Mouse (Mus musculus): ENCODE measurements around the gene Rpp14. TPM values are rescaled to one million over a fixed set of nuclear protein-coding genes. Genes with fewer than 3 reads are reported as not detected.

Gene Rpp14
- total and polyA plus RNA-seq, 3 experiments, result 7.1 to 62.4 (median 11.2) TPM

GRCm38 (mm10) chr14:8102676-8103075, 22.5 kb downstream of the Rpp14 start:
- Histone ChIP-seq H3K9me3 (replicated peaks) (no peaks in the 10 kb centered on the region), H3K36me3 (replicated peaks) (peaks cover 3% of the 10 kb centered on the region), H3K4me1 (ENCODE audit: insufficient read depth, low read depth, low read length) (peaks cover 15% of the 10 kb centered on the region), H3K4me3 (ENCODE audit: low read depth, low read length) (no peak overlapping the region), H3K27me3 (ENCODE audit: insufficient read depth, low read length) (no peaks in the 10 kb centered on the region)
- no peak for DNase-seq (ENCODE audit: low spot score)
- TF ChIP-seq TAL1 (conservative IDR thresholded peaks at IDR 0.05; ENCODE audit: low read depth, low read length) (no peak), GATA1 (IDR thresholded peaks at IDR 0.05; ENCODE audit: borderline replicate concordance, low read length) (no peak), POLR2AphosphoS5 (IDR thresholded peaks at IDR 0.05; ENCODE audit: insufficient replicate concordance, low read depth, low read length) (no peak), CTCF (IDR thresholded peaks at IDR 0.05; ENCODE audit: low read depth, low read length) (no peak), GATA2 (IDR thresholded peaks at IDR 0.05; ENCODE audit: borderline replicate concordance, low read depth, low read length) (no peak)
- no peak for ATAC-seq (ENCODE audit: extremely low read depth, insufficient number of reproducible peaks, low FRiP score, poor library complexity, severe bottlenecking)

GRCm38 (mm10) chr14:8108047-8108446, 27.9 kb downstream of the Rpp14 start:
- no peak for TF ChIP-seq CTCF (IDR thresholded peaks at IDR 0.05; ENCODE audit: low read depth, low read length)
- ATAC-seq (ENCODE audit: extremely low read depth, insufficient number of reproducible peaks, low FRiP score, poor library complexity, severe bottlenecking), result no peak
- DNase-seq (ENCODE audit: low spot score), result no peak
- Histone ChIP-seq H3K9me3 (replicated peaks) (no peaks in the 10 kb centered on the region), H3K27me3 (ENCODE audit: insufficient read depth, low read length) (no peaks in the 10 kb centered on the region), H3K4me1 (ENCODE audit: insufficient read depth, low read depth, low read length) (no peaks in the 10 kb centered on the region), H3K36me3 (replicated peaks) (peaks cover 3% of the 10 kb centered on the region), H3K4me3 (ENCODE audit: low read depth, low read length) (no peak overlapping the region)

GRCm38 (mm10) chr14:8108976-8109375, 28.8 kb downstream of the Rpp14 start:
- no peaks in the 10 kb centered on the region for H3K4me1 ChIP-seq (ENCODE audit: insufficient read depth, low read depth, low read length)

GRCm38 (mm10) chr14:8111545-8111944, 31.4 kb downstream of the Rpp14 start:
- Histone ChIP-seq H3K9me3 (replicated peaks) (no peaks in the 10 kb centered on the region), H3K4me3 (ENCODE audit: low read depth, low read length) (no peak overlapping the region), H3K36me3 (replicated peaks) (peaks cover 3% of the 10 kb centered on the region), H3K4me1 (ENCODE audit: insufficient read depth, low read depth, low read length) (no peaks in the 10 kb centered on the region), H3K27me3 (ENCODE audit: insufficient read depth, low read length) (no peaks in the 10 kb centered on the region)
- TF ChIP-seq POLR2AphosphoS5 (IDR thresholded peaks at IDR 0.05; ENCODE audit: insufficient replicate concordance, low read depth, low read length) (no peak), CTCF (IDR thresholded peaks at IDR 0.05; ENCODE audit: low read depth, low read length) (no peak), GATA2 (IDR thresholded peaks at IDR 0.05; ENCODE audit: borderline replicate concordance, low read depth, low read length) (no peak), TAL1 (conservative IDR thresholded peaks at IDR 0.05; ENCODE audit: low read depth, low read length) (no peak), GATA1 (IDR thresholded peaks at IDR 0.05; ENCODE audit: borderline replicate concordance, low read length) (no peak)
- no peak for DNase-seq (ENCODE audit: low spot score)
- no peak for ATAC-seq (ENCODE audit: extremely low read depth, insufficient number of reproducible peaks, low FRiP score, poor library complexity, severe bottlenecking)

More at GRCm38 (mm10) chr14:8108976-8109375, 28.8 kb downstream of the Rpp14 start:
- DNase-seq (ENCODE audit: low spot score), result no peak
- no peak for ATAC-seq (ENCODE audit: extremely low read depth, insufficient number of reproducible peaks, low FRiP score, poor library complexity, severe bottlenecking)
- TF ChIP-seq GATA2 (IDR thresholded peaks at IDR 0.05; ENCODE audit: borderline replicate concordance, low read depth, low read length) (no peak), TAL1 (conservative IDR thresholded peaks at IDR 0.05; ENCODE audit: low read depth, low read length) (no peak), GATA1 (IDR thresholded peaks at IDR 0.05; ENCODE audit: borderline replicate concordance, low read length) (no peak), POLR2AphosphoS5 (IDR thresholded peaks at IDR 0.05; ENCODE audit: insufficient replicate concordance, low read depth, low read length) (no peak), CTCF (IDR thresholded peaks at IDR 0.05; ENCODE audit: low read depth, low read length) (no peak)
- H3K36me3 ChIP-seq (replicated peaks), result peaks cover 3% of the 10 kb centered on the region
- no peak overlapping the region for H3K4me3 ChIP-seq (ENCODE audit: low read depth, low read length)
- H3K9me3 ChIP-seq (replicated peaks), result no peaks in the 10 kb centered on the region
- H3K27me3 ChIP-seq (ENCODE audit: insufficient read depth, low read length), result no peaks in the 10 kb centered on the region

GRCm38 (mm10) chr14:8112036-8112435, 31.9 kb downstream of the Rpp14 start:
- no peak for DNase-seq (ENCODE audit: low spot score)
- no peak for ATAC-seq (ENCODE audit: extremely low read depth, insufficient number of reproducible peaks, low FRiP score, poor library complexity, severe bottlenecking)
- Histone ChIP-seq H3K27me3 (ENCODE audit: insufficient read depth, low read length) (no peaks in the 10 kb centered on the region), H3K4me3 (ENCODE audit: low read depth, low read length) (no peak overlapping the region), H3K4me1 (ENCODE audit: insufficient read depth, low read depth, low read length) (no peaks in the 10 kb centered on the region), H3K36me3 (replicated peaks) (peaks cover 3% of the 10 kb centered on the region), H3K9me3 (replicated peaks) (no peaks in the 10 kb centered on the region)
- no peak for TF ChIP-seq TAL1 (conservative IDR thresholded peaks at IDR 0.05; ENCODE audit: low read depth, low read length)
- no peak for TF ChIP-seq GATA2 (IDR thresholded peaks at IDR 0.05; ENCODE audit: borderline replicate concordance, low read depth, low read length)

- no peak for TF ChIP-seq CTCF (IDR thresholded peaks at IDR 0.05; ENCODE audit: low read depth, low read length)
- no peak for TF ChIP-seq TAL1 (conservative IDR thresholded peaks at IDR 0.05; ENCODE audit: low read depth, low read length)
- Histone ChIP-seq H3K36me3 (replicated peaks) (no peaks in the 10 kb centered on the region), H3K27me3 (ENCODE audit: insufficient read depth, low read length) (no peaks in the 10 kb centered on the region), H3K4me1 (ENCODE audit: insufficient read depth, low read depth, low read length) (no peaks in the 10 kb centered on the region), H3K4me3 (ENCODE audit: low read depth, low read length) (no peak overlapping the region), H3K9me3 (replicated peaks) (no peaks in the 10 kb centered on the region)
- no peak for ATAC-seq (ENCODE audit: extremely low read depth, insufficient number of reproducible peaks, low FRiP score, poor library complexity, severe bottlenecking)
- DNase-seq (ENCODE audit: low spot score), result no peak
Measured at GRCm38 (mm10) chr14:8113616-8114015, 33.4 kb downstream of the Rpp14 start.

GRCm38 (mm10) chr14:8114306-8114705, 34.1 kb downstream of the Rpp14 start:
- no peaks in the 10 kb centered on the region for H3K27me3 ChIP-seq (ENCODE audit: insufficient read depth, low read length)
- DNase-seq (ENCODE audit: low spot score) (no peak), ATAC-seq (ENCODE audit: extremely low read depth, insufficient number of reproducible peaks, low FRiP score, poor library complexity, severe bottlenecking) (no peak)
- no peaks in the 10 kb centered on the region for H3K9me3 ChIP-seq (replicated peaks)
- no peak overlapping the region for H3K4me3 ChIP-seq (ENCODE audit: low read depth, low read length)
- no peaks in the 10 kb centered on the region for H3K36me3 ChIP-seq (replicated peaks)
- TF ChIP-seq GATA1 (IDR thresholded peaks at IDR 0.05; ENCODE audit: borderline replicate concordance, low read length) (no peak), TAL1 (conservative IDR thresholded peaks at IDR 0.05; ENCODE audit: low read depth, low read length) (no peak), GATA2 (IDR thresholded peaks at IDR 0.05; ENCODE audit: borderline replicate concordance, low read depth, low read length) (no peak), POLR2AphosphoS5 (IDR thresholded peaks at IDR 0.05; ENCODE audit: insufficient replicate concordance, low read depth, low read length) (no peak)
- H3K4me1 ChIP-seq (ENCODE audit: insufficient read depth, low read depth, low read length), result no peaks in the 10 kb centered on the region

Measured in G1E (cell line).